Mouse (Mus musculus) embryo, embryonic 10 days (tissue): ENCODE data around the gene Sumf2.
"Not testable (repeated sequence)": the region's sequence is repeated elsewhere in the genome, so short reads cannot be mapped to it uniquely, and the experiment has no call there.

Experiments used
- DNase-seq: peaks from one replicate; pipeline ENCODE4 v3.0.0-alpha.2; 2015; ENCODE audit warnings: low spot score

Sumf2 gene

DNA sequence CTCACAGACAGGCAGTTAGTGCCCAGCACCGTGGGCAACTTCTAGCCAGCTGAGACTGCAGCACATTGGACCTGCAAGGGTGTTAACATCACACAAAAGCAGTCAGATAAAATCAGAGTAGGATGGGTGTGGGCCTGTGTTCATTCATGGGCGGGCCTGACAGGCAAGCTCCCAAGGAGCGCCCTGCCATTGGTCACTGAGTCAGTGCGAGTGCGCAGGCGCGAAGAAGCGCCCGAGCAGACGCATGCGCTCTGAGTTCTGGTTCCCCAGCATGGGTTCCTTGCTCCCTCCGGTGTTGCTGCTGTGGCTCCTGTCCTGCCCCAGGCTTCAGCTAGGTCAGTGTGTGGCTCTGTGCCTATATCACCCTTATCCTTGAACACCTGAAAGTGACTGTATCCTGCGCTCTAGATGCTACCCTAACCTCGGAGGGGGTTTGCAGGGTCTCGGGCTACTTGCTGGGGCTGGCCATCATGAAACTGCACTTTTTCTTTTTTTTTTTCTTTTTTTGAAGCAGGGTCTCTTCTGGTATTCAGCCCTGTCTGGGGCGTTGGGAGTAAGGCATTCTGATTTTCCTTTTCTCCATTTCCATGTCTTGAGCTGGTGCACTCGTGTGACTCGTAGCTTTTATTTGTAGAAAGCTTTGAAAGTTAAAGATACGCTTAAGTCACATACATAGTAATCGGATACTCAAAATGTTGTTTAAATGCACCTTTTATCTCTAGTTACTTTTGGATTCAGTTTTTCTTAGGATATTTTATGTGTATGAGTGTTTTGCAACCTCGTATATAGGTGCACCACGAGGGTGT is at the start of gene Sumf2:
Gene Sumf2 (plus strand): TSS at position 235 of the 806 bp plus-strand sequence.
- DNase-seq = peak; percentile 98

DNA sequence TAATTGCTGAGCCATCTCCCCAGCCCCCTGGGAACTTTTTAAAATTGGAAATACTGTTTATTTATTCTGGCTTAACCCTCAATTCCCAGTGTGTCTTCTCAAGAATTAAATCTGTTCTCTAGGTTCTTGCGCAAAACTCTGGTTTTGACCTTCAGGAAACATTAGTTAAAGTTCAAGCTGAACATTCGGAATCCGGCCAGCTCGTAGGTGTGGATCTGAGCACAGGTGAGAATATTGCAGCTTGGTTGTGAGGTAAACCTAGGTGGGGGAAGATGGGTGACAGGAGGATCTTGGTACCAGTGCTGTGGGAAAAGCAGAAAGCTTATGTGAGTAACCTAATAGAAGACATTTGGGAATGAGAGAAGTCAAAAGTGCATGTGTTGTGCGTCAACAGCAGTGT is 1.9 kb upstream of the Sumf2 start:
- no peak for DNase-seq

DNA sequence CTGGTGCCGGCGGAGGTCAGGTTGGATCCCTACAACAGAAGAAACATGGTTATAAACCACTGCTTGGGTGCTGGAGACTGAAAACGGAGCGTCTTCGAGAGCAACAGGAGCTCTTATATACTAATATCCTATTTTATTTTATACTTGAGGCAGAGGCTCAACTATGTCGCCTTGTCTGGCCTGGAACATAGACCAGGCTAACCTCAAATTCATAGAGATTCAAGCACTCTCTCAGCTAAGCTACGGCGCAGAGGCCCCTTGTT is 703 bp downstream of the Sumf2 start:
- no peak for DNase-seq

DNA sequence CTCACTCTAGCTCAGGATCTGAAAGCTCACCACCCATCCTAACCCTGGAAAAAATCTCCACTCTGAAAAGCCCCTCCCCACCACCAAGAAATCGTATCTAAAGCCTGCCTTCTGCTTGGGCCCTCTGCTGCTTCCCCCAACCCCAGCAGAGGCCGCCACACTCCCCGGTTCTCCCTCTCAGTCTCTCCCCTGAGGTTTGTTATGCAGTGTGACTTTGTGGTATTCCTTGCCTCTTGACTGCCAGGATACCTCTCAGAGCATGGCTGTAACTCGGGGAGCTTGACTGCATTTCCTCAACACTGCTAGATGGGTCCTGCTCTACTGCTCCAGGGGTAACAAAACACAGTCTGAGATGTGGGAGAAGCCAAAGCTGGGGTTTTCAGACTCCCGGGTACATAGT is 8.4 kb downstream of the Sumf2 start:
- no peak for DNase-seq

DNA sequence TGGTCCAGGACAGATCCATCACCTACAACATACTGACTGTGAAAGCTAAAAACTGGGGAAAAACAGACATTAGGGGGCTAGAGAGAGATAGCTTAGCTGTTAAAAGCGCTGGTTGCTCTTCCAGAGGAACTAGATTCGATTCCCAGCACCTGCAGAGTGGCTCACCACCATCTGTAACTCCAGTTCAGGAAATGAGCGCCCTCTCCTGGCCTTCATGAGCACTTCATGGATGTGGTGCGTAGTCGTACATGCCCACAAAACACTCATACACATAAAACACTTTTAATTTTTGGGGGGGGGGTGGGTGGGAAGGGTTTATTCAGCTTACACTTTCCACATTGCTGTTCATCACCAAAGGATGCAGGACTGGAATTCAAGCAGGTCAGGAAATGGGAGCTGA is 9.6 kb downstream of the Sumf2 start:
- no peak for DNase-seq

DNA sequence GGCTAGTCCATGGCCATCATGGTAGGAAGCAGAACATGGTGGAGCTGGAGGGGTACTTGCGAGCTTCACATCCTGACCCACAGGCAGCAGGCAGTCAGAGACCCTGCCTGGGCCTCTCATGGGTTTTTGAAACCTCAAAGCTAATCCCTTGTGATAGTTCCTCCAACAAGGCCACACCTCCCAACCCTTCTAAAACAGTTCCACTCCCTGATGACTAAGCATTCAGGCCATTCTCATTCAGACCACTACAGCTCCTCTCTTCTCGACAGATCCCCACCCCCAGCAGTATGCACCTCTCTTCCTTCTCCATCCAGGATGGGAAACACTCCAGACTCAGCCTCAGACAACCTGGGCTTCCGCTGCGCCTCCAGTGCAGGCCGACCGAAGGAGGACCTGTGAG is 15.5 kb downstream of the Sumf2 start:
- DNase-seq = no peak

DNA sequence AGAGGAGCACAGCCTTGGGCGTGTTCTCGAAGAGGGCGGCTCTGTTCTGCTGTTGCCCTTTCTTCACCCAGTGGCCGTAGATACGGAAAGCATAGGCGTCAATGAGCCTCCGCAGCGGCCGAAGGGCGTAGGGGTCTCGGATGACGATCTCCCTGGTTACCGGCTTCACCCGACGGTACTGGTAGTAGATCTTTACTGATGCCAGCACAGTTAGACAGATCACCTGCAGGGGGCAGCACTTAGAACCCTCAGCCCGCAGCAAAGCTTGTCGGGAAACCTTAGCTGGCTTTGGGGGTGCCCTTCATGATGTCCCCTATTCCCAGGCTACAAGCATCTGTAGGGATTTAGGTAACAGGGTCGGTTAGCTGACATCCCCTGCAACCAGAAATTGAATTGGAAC is 17.7 kb downstream of the Sumf2 start:
- peak; percentile 62 for DNase-seq

DNA sequence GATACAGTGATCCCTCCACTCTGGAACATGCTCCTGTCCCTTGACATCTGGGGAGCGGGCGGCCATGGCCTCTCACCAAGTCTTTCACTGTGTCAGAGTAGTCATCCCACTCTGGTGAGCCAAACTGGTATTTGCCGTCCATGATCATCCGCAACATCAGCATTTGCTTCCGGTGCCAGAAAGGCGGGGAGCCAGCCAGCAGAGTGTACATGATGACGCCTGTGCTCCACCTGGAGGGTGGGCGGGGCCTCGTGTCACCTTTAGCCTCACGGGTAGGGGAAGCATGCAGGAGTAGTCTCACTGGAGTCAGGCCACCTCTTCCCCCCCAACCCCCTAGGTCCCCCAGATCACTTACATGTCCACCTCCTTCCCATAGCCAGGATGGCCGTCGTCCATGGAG is 19.1 kb downstream of the Sumf2 start:
- no peak for DNase-seq

DNA sequence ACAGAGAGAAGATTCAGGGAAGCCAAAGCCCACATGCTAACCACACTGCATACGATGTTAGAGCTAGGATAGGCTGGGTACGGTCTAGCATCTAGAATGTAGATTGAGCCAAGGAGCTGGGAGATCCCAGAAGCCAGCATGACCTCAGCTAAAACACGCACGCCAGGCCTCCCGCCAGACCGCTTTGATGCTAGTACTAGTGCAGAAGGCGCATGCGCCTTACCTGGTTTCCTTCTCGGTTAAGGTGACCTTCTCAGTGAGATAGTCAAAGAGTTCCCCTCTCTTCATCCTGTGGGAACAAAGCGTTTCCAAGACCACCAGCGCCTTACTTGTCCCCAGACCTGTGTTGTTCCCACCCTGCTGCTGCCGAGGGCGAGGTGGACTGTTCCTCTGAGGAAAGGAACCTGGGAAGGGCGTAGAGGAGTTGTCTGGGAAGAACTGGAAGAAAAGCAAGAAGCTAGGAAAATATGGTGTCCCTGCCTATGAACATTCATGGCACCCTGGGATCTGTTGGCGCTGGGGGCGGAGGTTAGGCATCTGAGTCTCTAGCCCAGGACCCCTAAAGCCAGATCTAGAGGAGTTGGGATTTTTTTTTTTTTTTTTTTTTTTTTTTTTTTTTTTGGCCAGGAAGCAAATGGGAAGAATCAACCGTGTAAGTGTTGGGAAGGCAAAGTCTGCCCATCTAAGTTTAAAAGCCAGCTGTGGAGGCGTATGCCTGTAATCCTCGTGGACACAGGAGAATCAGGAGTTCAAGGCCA is 22.6 kb downstream of the Sumf2 start:
- no peak for DNase-seq

DNA sequence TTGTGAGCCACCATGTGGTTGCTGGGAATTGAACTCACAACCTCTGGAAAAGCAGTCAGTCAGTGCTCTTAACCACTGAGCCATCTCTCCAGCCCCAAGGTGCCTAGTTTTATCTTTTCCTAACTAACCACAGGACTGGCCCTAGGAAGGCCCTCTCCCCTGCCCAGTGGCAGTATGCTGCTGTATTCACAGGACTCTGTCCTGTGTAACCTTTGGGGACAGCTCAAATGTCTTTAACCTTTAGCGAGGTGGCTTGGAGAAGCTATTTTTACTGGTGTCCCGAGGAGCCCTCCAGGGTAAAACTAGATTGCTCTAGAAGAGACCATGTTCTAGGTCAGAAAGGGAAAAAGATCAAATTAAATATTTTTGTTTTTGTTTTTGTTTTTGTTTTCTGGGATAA is 24.5 kb downstream of the Sumf2 start:
- no peak for DNase-seq

DNA sequence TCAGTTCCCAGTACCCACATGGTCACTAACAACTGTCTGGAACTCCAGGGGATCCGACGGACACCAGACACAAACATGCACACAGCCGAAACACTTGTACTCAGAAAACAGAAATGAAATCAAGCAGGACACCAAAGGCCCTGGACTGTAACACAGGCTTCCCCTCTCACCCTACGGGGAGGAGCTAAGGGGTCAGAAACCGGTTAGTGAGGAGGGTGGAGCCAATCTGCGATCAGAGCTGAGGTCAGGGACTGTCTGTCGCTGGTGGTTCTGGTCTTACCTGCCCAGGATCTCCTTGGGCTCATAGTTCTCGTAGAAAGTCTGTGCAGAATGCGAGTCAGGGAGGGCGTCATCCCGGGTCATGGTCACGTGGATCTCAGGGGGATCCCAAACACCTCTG is 27.2 kb downstream of the Sumf2 start:
- DNase-seq = no peak

DNA sequence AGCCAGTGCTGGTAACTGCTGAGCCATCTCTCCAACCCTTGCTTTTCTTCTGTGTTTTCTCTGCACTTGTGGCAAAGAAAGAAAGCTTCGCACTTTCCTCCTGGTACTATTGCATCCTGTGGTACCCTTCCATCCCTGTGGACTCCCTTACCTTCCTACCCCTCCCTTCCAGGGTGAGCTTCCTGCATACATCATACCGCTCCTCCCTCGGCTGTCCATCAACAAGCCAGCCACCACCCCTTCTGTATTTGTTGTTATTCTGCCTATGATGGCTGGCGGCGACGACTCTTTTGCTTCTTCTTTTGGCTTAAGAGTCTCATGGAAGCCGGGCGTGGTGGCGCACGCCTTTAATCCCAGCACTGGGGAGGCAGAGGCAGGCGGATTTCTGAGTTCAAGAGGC is 28.3 kb downstream of the Sumf2 start:
- DNase-seq = no peak

DNA sequence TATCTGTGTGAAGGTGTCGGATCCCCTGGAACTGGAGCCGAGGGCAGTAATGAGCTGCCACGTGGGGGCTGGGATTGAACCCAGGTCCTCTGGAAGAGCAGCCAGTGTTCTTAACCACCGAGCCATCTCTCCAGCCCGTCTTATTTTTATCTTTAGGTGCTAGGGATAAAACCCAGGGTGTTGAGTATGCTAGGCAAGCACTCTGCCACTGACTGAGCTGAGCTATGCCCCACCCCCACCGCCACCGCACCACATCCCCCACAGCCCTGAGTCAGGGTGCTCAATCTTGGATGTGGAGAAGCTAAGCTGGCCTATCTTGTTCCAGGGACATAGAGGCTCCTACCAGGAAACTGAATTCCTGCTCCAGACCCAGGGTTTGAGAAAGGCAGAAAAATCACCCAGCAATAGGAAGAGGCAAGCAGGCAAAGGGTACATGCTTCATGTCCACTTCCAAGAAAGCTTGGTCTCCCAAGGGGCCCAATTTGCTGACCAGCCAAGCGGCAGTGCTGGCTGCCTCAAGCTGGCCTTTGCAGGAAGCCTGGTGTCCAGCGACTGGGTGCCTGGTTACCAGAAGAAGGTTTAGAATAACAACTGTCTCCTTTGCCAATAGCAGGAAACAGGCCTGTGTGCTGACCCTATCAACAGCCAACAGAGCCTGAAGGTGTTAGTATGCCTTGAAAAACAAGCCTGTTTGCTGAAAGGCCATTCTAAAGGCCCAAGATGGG is 31.1 kb downstream of the Sumf2 start:
- DNase-seq = no peak

DNA sequence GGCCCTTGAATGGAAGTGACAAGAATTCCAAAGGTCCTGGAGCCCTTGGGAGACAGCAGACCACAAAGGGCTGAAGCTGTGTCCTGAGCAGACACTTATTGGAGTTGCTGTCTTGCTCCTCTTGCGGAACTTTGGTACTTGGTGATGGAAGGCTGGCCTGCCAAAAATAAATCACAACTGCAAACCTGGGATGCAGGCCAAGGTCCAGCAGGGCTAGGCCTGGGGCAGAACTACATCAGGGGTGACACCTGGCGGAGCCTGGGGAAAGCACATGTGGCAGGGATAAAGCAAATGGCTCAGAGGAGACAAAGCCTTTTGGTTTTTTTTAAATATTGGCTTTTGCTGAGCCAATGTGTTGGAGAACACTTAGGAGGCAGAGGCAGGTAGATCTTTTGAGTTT is 32.2 kb downstream of the Sumf2 start:
- peak; percentile 51 for DNase-seq

DNA sequence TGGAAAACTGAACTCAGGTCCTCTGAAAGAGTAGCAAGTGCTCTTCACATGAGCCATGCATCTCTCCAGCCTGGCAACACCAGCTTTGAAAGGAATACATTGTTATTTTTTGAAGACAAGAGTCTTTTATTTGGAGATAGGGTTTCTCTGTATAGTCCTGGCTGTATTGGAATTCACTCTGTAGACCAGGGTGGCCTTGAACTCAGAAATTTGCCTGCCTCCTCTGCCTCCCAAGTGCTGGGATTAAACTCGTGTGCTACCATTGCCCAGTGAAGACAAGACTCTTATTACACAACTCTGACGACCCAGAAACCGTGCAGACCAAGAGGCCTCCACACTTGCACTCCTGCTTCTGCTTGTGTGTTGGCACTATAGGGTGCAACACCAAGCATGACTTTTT is 33.1 kb downstream of the Sumf2 start:
- no peak for DNase-seq

DNA sequence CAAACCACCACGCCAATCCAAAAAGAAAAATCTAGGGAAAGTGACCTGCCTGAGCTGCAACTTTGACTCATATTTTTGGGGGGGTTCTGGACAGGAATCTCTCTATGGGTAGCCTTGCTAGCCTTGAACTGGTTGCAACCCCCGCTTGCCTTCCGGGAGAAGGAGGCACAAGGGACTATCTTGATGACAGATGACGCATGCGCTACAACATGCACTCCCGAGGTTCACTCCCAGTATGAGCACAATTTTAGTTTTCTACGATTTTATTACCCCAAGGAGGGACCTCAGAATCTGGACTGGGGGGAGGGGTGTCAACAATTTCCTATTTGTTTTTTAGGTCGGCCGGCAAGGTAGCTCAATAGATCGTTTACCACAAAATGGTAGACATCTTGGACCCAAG is 39.5 kb downstream of the Sumf2 start:
- DNase-seq = no peak

DNA sequence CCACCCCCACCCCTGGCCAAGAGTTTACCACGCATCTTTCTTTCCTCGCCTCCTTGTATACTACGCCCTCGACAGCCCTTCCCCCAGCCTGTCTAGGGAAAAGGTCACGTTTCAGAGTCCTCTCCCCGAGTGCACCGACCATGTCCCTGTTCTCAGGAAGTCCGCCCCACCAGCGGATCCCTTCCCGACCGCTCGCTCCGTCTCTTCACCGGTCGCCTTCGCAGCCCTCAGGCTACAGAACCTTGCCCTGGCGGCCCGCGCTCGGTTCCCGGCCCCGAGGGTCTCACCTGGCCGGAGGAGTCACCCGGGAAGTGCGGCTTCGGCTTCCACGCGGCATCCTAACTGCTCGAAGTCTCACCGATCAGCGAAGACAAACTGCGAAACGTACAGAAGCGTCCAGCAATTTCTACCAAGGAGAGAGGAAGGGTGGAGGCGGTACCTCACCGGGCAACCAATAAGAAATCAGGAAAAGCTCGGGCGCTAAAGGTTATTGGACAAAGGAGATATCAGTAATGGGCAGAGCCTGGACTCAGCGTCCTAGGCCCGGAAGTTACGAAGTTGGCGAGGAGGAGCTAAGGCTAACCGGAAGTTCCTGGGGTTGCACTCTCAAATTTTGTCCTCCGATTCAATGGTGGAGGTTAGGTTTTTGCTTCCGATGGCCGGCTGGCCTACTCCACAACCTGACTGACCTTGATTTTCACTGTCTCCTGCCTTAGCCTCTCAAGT is 40.3 kb downstream of the Sumf2 start, which contains the start of gene Chchd2:
Gene Chchd2 (minus strand): TSS at position 560 of the 726 bp plus-strand sequence.
- peak; percentile 98 for DNase-seq

DNA sequence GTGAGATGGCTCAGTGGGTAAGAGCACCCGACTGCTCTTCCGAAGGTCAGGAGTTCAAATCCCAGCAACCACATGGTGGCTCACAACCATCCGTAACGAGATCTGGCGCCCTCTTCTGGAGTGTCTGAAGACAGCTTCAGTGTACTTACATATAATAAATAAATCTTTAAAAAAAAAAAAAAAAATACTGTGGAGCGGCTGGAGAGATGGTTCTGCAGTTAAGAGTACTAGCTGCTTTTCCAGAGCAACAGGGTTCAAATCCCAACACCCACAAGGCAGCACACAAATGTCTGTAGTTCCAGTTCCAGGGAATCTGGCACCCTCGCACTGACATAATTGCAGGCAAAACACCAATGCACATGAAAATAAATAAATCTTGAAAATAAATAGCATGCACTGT is 43.6 kb downstream of the Sumf2 start:
- not testable (repeated sequence) for DNase-seq

DNA sequence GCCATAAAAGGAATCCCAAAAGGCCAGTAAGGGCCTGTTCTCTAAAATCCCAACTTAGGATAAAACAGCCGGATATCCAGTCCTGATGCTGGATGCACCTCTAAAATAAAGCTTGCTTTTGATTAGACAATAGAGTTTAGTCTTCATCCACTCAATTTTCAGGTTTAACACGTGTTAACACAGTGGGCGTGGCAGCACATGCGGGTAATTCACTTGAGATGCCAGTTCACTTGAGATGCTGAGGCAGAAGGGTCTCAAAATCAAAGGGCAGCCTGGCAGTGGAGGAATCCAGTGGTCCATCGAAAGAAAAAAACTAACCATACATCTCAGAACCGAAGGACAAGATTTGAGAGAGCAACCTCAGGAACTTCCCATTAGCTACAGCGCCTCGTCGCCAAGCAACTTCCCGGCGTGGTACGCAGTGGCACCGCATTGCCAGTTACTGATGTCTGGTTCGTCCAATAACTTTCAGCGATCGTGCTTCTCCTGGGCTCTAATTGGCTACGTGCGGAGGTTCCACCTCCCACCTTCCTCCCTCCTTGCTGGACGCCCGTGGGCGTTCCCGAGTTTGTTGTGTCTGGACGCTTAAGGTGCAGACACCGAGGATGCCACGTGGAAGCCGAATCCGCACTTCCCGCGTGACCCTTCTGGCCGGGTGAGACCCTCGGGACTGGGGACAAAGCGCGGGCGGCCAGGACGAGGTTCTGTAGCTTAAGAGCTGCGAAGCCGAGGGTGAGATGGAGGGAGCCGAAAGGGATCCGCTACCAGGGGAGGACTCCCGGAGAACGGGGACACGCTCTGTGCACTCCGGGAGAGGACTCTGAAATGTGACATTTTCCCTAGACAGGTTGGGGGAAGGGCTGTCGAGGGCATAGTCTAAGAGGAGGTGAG is 48.7 kb downstream of the Sumf2 start, which contains the start of gene Zbed5:
Gene Zbed5 (plus strand): TSS at position 526 of the 891 bp plus-strand sequence.
- peak; percentile 98 for DNase-seq

DNA sequence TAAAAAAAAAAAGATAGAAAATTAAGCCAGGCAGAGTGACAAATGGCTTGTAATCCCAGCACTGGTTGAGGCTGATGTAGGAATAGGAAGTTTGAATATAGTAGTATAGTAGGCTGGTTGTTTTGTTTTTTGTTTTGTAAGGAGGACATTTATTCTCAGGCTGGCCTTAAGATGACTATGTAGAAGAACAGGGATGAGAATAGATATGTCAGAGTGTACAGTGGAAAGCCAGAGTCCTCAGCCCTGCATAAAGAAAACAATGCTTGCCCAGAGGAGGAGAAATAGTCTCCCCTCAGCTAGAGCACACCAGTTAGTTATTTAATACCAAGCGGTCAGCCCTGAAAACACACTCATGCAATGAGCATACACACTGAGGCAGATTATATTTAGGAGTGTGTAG is 51.7 kb downstream of the Sumf2 start, which contains the start of gene Phkg1:
Gene Phkg1 (minus strand): TSS at position 101 of the 400 bp plus-strand sequence.
- DNase-seq = no peak

DNA sequence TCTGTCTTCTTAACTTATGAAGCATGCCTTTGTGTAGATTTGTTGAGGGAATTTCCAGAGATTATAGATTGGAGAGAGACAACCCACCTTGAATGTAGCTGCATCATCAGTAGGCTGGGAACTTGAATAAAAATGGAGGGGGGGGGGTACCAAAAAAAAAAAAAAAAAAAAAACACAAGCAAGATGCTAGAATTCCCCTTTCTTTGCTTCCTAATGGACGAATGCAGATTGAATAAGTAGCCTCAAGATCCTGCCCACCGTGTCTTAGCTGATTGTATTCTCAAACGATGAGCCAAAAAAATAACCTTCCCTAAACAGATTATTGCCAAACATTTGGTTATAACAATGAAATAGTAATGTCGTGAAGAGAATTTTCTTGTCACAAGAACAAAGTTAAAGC is 61.0 kb downstream of the Sumf2 start:
- DNase-seq = no peak
